Mouse (Mus musculus) myocyte (in vitro differentiated cells): ENCODE results near the gene Arvcf.

Experiments used
- E2F4 ChIP-seq: IDR thresholded peaks from one replicate; pipeline ENCODE4 v1.6.1; 2011; ENCODE audit warnings: mild to moderate bottlenecking, control low read depth, moderate library complexity; ENCODE audit not compliant: insufficient read depth
- MYOG ChIP-seq, 3 experiments: IDR thresholded peaks; one replicate each; pipeline ENCODE4 v1.6.1; 2011; ENCODE audit warnings: control low read depth in 2 of 3, low read depth in 2 of 3, mild to moderate bottlenecking in 2 of 3; ENCODE audit not compliant: insufficient read length in 2 of 3, control insufficient read depth in 1 of 3, insufficient read depth in 1 of 3
- POLR2A ChIP-seq: IDR thresholded peaks from one replicate; pipeline ENCODE4 v1.6.1; 2011; ENCODE audit warnings: low read depth, mild to moderate bottlenecking, control low read depth, moderate library complexity; ENCODE audit not compliant: insufficient read length
- POLR2AphosphoS2 ChIP-seq: IDR thresholded peaks from one replicate; pipeline ENCODE4 v1.6.1; 2011; ENCODE audit warnings: low read depth, control low read depth; ENCODE audit not compliant: insufficient read length
- TCF12 ChIP-seq: IDR thresholded peaks from one replicate; pipeline ENCODE4 v1.6.1; 2011; ENCODE audit warnings: mild to moderate bottlenecking, control low read depth; ENCODE audit not compliant: poor library complexity, insufficient read depth, severe bottlenecking
- USF1 ChIP-seq: IDR thresholded peaks from one replicate; pipeline ENCODE4 v1.6.1; 2011; ENCODE audit warnings: low read depth, mild to moderate bottlenecking, control low read depth, moderate library complexity

DNA sequence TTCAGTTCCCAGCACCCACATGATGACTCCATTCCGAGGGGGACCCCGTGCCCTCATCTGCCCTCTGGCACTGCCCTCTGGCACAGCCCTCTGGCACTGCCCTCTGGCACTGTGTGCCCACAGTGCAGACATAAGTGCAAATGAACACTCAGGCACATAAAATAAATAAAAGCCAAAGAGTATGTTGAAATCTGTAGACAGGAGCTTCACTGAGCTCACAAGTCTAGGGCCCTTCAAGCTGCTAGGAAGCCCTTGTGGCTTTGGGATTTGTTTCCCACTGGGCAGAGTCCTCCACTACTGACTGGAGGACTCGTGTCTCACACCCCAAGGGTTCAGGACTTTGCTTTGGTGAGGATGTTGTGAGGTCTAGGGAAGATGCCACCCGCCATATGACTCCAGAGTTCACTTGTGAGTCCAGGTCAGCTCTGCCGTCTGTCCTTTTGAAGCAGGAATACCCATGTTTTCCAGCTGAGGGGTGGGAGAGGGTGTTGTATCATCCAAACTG, 80.1 kb downstream of the Arvcf start:
- TF ChIP-seq POLR2AphosphoS2 (no peak), POLR2A (no peak), USF1 (no peak), TCF12 (no peak), MYOG (IDR thresholded peaks at IDR 0.05; ENCODE audit: control insufficient read depth in 1 of 3, insufficient read depth in 1 of 3, insufficient read length in 2 of 3, low read depth in 2 of 3) (no peak), E2F4 (no peak)
